Mouse (Mus musculus): ENCODE data around the gene Drd1.

DNA sequence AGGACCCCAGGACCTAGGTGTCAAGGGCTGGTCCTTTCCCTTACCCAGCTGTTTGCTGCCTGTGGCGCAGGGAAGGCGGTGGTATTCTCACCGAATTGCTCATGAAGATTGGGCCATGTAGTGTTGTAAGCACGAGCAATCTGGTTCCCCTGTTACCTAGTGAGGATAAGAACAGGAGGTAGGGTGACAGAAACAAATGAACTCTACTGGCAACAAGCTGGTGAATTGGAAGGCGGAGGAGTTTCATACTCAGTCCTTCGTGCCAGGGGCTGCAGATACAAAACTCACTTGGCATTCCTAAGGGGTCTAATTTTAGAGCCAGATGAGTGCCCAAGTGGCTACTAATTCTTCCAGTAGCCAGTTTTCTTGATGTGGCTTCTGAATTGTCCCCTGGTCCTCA is 20.5 kb upstream of the Drd1 start:
- TF ChIP-seq POLR2A (IDR thresholded peaks at IDR 0.05; ENCODE audit: borderline replicate concordance, extremely low read depth, insufficient read depth, insufficient read length, poor library complexity, severe bottlenecking) (no peak), CTCF (IDR thresholded peaks at IDR 0.05; ENCODE audit: borderline replicate concordance, extremely low read depth, insufficient read depth, insufficient read length) (no peak)
